Mouse (Mus musculus): Measurements from ENCODE around the gene Pilrb1. TPM values are rescaled to one million over a fixed set of nuclear protein-coding genes. Genes with fewer than 3 reads are reported as not detected.

Gene Pilrb1
- polyA plus RNA-seq, 1 experiment from 2014 or later: not detected

- Histone ChIP-seq H3K27me3 (replicated peaks; ENCODE audit: control insufficient read depth, insufficient read depth, low read length) (no peaks in the 10 kb centered on the region), H3K36me3 (ENCODE audit: control insufficient read depth, insufficient read depth, low read length) (no peaks in the 10 kb centered on the region), H3K9ac (ENCODE audit: low read length) (no peak overlapping the region), H3K4me2 (ENCODE audit: low read length) (no peak overlapping the region), H3K4me1 (ENCODE audit: control insufficient read depth, insufficient read depth, low read length) (no peaks in the 10 kb centered on the region), H3K9me3 (replicated peaks; ENCODE audit: control insufficient read depth, low read length) (no peaks in the 10 kb centered on the region), H3K27ac (ENCODE audit: low read depth, low read length) (no peak overlapping the region), H3K4me3 (ENCODE audit: low read depth, low read length) (no peak overlapping the region)
- WGBS: 89% methylated on average over 6 of the region's 6 CpGs
- no peak for DNase-seq (ENCODE audit: low spot score)
- ATAC-seq: no peak
Measured at GRCm38 (mm10) chr5:137823455-137824045, 34.4 kb downstream of the Pilrb1 start.

- Histone ChIP-seq H3K9ac (ENCODE audit: low read length) (no peak overlapping the region), H3K4me1 (ENCODE audit: control insufficient read depth, insufficient read depth, low read length) (no peaks in the 10 kb centered on the region), H3K36me3 (ENCODE audit: control insufficient read depth, insufficient read depth, low read length) (no peaks in the 10 kb centered on the region), H3K27me3 (replicated peaks; ENCODE audit: control insufficient read depth, insufficient read depth, low read length) (no peaks in the 10 kb centered on the region), H3K4me2 (ENCODE audit: low read length) (no peak overlapping the region), H3K9me3 (replicated peaks; ENCODE audit: control insufficient read depth, low read length) (no peaks in the 10 kb centered on the region), H3K27ac (ENCODE audit: low read depth, low read length) (no peak overlapping the region), H3K4me3 (ENCODE audit: low read depth, low read length) (no peak overlapping the region)
- DNase-seq (ENCODE audit: low spot score): peak; percentile 0
- 76% methylated on average over 1 of the region's 1 CpGs for WGBS
- ATAC-seq: no peak
Measured at GRCm38 (mm10) chr5:137822602-137823001, 35.3 kb downstream of the Pilrb1 start.

- no peak for ATAC-seq
- Histone ChIP-seq H3K36me3 (ENCODE audit: control insufficient read depth, insufficient read depth, low read length) (no peaks in the 10 kb centered on the region), H3K27me3 (replicated peaks; ENCODE audit: control insufficient read depth, insufficient read depth, low read length) (no peaks in the 10 kb centered on the region), H3K4me2 (ENCODE audit: low read length) (no peak overlapping the region), H3K4me1 (ENCODE audit: control insufficient read depth, insufficient read depth, low read length) (no peaks in the 10 kb centered on the region), H3K9ac (ENCODE audit: low read length) (no peak overlapping the region), H3K27ac (ENCODE audit: low read depth, low read length) (no peak overlapping the region), H3K4me3 (ENCODE audit: low read depth, low read length) (no peak overlapping the region), H3K9me3 (replicated peaks; ENCODE audit: control insufficient read depth, low read length) (no peaks in the 10 kb centered on the region)
- DNase-seq (ENCODE audit: low spot score): no peak
- WGBS: 60% methylated on average over 4 of the region's 4 CpGs
Measured at GRCm38 (mm10) chr5:137822126-137822525, 35.8 kb downstream of the Pilrb1 start.

GRCm38 (mm10) chr5:137817466-137818222 lies 40.3 kb downstream of the Pilrb1 start:
- H3K27me3 ChIP-seq (replicated peaks; ENCODE audit: control insufficient read depth, insufficient read depth, low read length): no peaks in the 10 kb centered on the region
- H3K4me2 ChIP-seq (ENCODE audit: low read length): no peak overlapping the region
- H3K9me3 ChIP-seq (replicated peaks; ENCODE audit: control insufficient read depth, low read length): no peaks in the 10 kb centered on the region
- 75% methylated on average over 4 of the region's 4 CpGs for WGBS
- H3K4me3 ChIP-seq (ENCODE audit: low read depth, low read length): no peak overlapping the region
- no peaks in the 10 kb centered on the region for H3K4me1 ChIP-seq (ENCODE audit: control insufficient read depth, insufficient read depth, low read length)
- ATAC-seq: no peak
- H3K9ac ChIP-seq (ENCODE audit: low read length): no peak overlapping the region
- no peak for DNase-seq (ENCODE audit: low spot score)
- H3K36me3 ChIP-seq (ENCODE audit: control insufficient read depth, insufficient read depth, low read length): no peaks in the 10 kb centered on the region
- no peak overlapping the region for H3K27ac ChIP-seq (ENCODE audit: low read depth, low read length)

- no peaks in the 10 kb centered on the region for H3K4me1 ChIP-seq (ENCODE audit: control insufficient read depth, insufficient read depth, low read length)
- 90% methylated on average over 5 of the region's 5 CpGs for WGBS
- ATAC-seq: no peak
- no peak overlapping the region for H3K27ac ChIP-seq (ENCODE audit: low read depth, low read length)
- H3K4me3 ChIP-seq (ENCODE audit: low read depth, low read length): no peak overlapping the region
- no peak overlapping the region for H3K4me2 ChIP-seq (ENCODE audit: low read length)
- no peaks in the 10 kb centered on the region for H3K36me3 ChIP-seq (ENCODE audit: control insufficient read depth, insufficient read depth, low read length)
- no peak for DNase-seq (ENCODE audit: low spot score)
- no peak overlapping the region for H3K9ac ChIP-seq (ENCODE audit: low read length)
- H3K9me3 ChIP-seq (replicated peaks; ENCODE audit: control insufficient read depth, low read length): no peaks in the 10 kb centered on the region
- H3K27me3 ChIP-seq (replicated peaks; ENCODE audit: control insufficient read depth, insufficient read depth, low read length): no peaks in the 10 kb centered on the region
Measured at GRCm38 (mm10) chr5:137808316-137808715, 49.6 kb downstream of the Pilrb1 start.

- H3K9ac ChIP-seq (ENCODE audit: low read length): no peak overlapping the region
- DNase-seq (ENCODE audit: low spot score) (no peak), ATAC-seq (no peak)
- H3K9me3 ChIP-seq (replicated peaks; ENCODE audit: control insufficient read depth, low read length): no peaks in the 10 kb centered on the region
- no peaks in the 10 kb centered on the region for H3K4me1 ChIP-seq (ENCODE audit: control insufficient read depth, insufficient read depth, low read length)
- H3K27ac ChIP-seq (ENCODE audit: low read depth, low read length): no peak overlapping the region
- no peak overlapping the region for H3K4me3 ChIP-seq (ENCODE audit: low read depth, low read length)
- H3K36me3 ChIP-seq (ENCODE audit: control insufficient read depth, insufficient read depth, low read length): no peaks in the 10 kb centered on the region
- no peaks in the 10 kb centered on the region for H3K27me3 ChIP-seq (replicated peaks; ENCODE audit: control insufficient read depth, insufficient read depth, low read length)
- no peak overlapping the region for H3K4me2 ChIP-seq (ENCODE audit: low read length)
- 71% methylated on average over 1 of the region's 1 CpGs for WGBS
Measured at GRCm38 (mm10) chr5:137806158-137806557, 51.7 kb downstream of the Pilrb1 start.

Other genes with a start within 250 kb of the Pilrb1 start
- 10.5 and 12.3 TPM in 2 replicates for gene Pcolce, start 244.3 kb downstream of the Pilrb1 start, polyA plus RNA-seq (2014; fragmentation: Nextera tagmentation; extraction: Ambion mirVana)
- gene Fbxo24, start 229.1 kb downstream of the Pilrb1 start, polyA plus RNA-seq (2014; fragmentation: Nextera tagmentation; extraction: Ambion mirVana): 0.10 TPM in 1 of 2 replicates, not detected in the other
- gene Lrch4, start 229.0 kb downstream of the Pilrb1 start, polyA plus RNA-seq (2014; fragmentation: Nextera tagmentation; extraction: Ambion mirVana): 12.3 and 12.4 TPM in 2 replicates
- gene Gm20605, start 228.9 kb downstream of the Pilrb1 start, polyA plus RNA-seq (2014; fragmentation: Nextera tagmentation; extraction: Ambion mirVana): 4.6 and 6.6 TPM in 2 replicates
- gene Sap25, start 216.8 kb downstream of the Pilrb1 start, polyA plus RNA-seq (2014; fragmentation: Nextera tagmentation; extraction: Ambion mirVana): 1.5 and 4.6 TPM in 2 replicates
- not detected in 2 replicates for gene Irs3, start 212.4 kb downstream of the Pilrb1 start, polyA plus RNA-seq (2014; fragmentation: Nextera tagmentation; extraction: Ambion mirVana)
- 10.4 and 11.8 TPM in 2 replicates for gene Agfg2, start 173.4 kb downstream of the Pilrb1 start, polyA plus RNA-seq (2014; fragmentation: Nextera tagmentation; extraction: Ambion mirVana)
- gene Nyap1, start 116.5 kb downstream of the Pilrb1 start, polyA plus RNA-seq (2014; fragmentation: Nextera tagmentation; extraction: Ambion mirVana): 13.8 and 14.5 TPM in 2 replicates
- 52.3 and 62.1 TPM in 2 replicates for gene Tsc22d4, start 112.4 kb downstream of the Pilrb1 start, polyA plus RNA-seq (2014; fragmentation: Nextera tagmentation; extraction: Ambion mirVana)
- gene Ppp1r35, start 79.3 kb downstream of the Pilrb1 start, polyA plus RNA-seq (2014; fragmentation: Nextera tagmentation; extraction: Ambion mirVana): 55.1 and 60.0 TPM in 2 replicates
- 13.1 and 13.2 TPM in 2 replicates for gene Mepce, start 70.5 kb downstream of the Pilrb1 start, polyA plus RNA-seq (2014; fragmentation: Nextera tagmentation; extraction: Ambion mirVana)
- 7.3 and 7.7 TPM in 2 replicates for gene Zcwpw1, start 70.3 kb downstream of the Pilrb1 start, polyA plus RNA-seq (2014; fragmentation: Nextera tagmentation; extraction: Ambion mirVana)
- 0.33 and 0.67 TPM in 2 replicates for gene Pilra, start 21.8 kb downstream of the Pilrb1 start, polyA plus RNA-seq (2014; fragmentation: Nextera tagmentation; extraction: Ambion mirVana)
- not detected in 2 replicates for gene Pilrb2, start 13.7 kb upstream of the Pilrb1 start, polyA plus RNA-seq (2014; fragmentation: Nextera tagmentation; extraction: Ambion mirVana)
- not detected in 2 replicates for gene Cyp3a13, start 63.5 kb upstream of the Pilrb1 start, polyA plus RNA-seq (2014; fragmentation: Nextera tagmentation; extraction: Ambion mirVana)
- 0.07 and 0.08 TPM in 2 replicates for gene Gjc3, start 105.0 kb upstream of the Pilrb1 start, polyA plus RNA-seq (2014; fragmentation: Nextera tagmentation; extraction: Ambion mirVana)
- not detected in 2 replicates for gene Azgp1, start 123.4 kb upstream of the Pilrb1 start, polyA plus RNA-seq (2014; fragmentation: Nextera tagmentation; extraction: Ambion mirVana)
- not detected in 2 replicates for gene Smok3a, start 163.2 kb upstream of the Pilrb1 start, polyA plus RNA-seq (2014; fragmentation: Nextera tagmentation; extraction: Ambion mirVana)
- not detected in 2 replicates for gene Smok3b, start 163.3 kb upstream of the Pilrb1 start, polyA plus RNA-seq (2014; fragmentation: Nextera tagmentation; extraction: Ambion mirVana)
- not detected in 2 replicates for gene Smok3c, start 195.1 kb upstream of the Pilrb1 start, polyA plus RNA-seq (2014; fragmentation: Nextera tagmentation; extraction: Ambion mirVana)
- 32.6 and 36.6 TPM in 2 replicates for gene Zkscan1, start 227.0 kb upstream of the Pilrb1 start, polyA plus RNA-seq (2014; fragmentation: Nextera tagmentation; extraction: Ambion mirVana)